Mouse (Mus musculus): ENCODE data around the gene Maml2.
A peak's percentile ranks its signal among the peaks of the same experiment; 100 is the strongest.

The Maml2 gene

GRCm38 (mm10) chr9:13310236-13310635, 12.5 kb downstream of the Maml2 start:
- no peak for DNase-seq (ENCODE audit: low spot score)

GRCm38 (mm10) chr9:13311094-13311493, 13.3 kb downstream of the Maml2 start:
- no peak for DNase-seq (ENCODE audit: low spot score)

- DNase-seq (ENCODE audit: low spot score) = no peak
Observed at GRCm38 (mm10) chr9:13313923-13314322, 16.2 kb downstream of the Maml2 start.

- no peak for DNase-seq (ENCODE audit: low spot score)
Observed at GRCm38 (mm10) chr9:13314577-13315004, 16.8 kb downstream of the Maml2 start.

GRCm38 (mm10) chr9:13315393-13315792, 17.6 kb downstream of the Maml2 start:
- DNase-seq (ENCODE audit: low spot score) = no peak

GRCm38 (mm10) chr9:13319566-13319965, 21.8 kb downstream of the Maml2 start:
- no peak for DNase-seq (ENCODE audit: low spot score)

- DNase-seq (ENCODE audit: low spot score) = no peak
Observed at GRCm38 (mm10) chr9:13320800-13321364, 23.1 kb downstream of the Maml2 start.

GRCm38 (mm10) chr9:13323074-13323473, 25.3 kb downstream of the Maml2 start:
- DNase-seq (ENCODE audit: low spot score) = no peak

GRCm38 (mm10) chr9:13323612-13324011, 25.9 kb downstream of the Maml2 start:
- DNase-seq (ENCODE audit: low spot score) = no peak

GRCm38 (mm10) chr9:13414230-13414766, 116.5 kb downstream of the Maml2 start:
- DNase-seq (ENCODE audit: low spot score) = no peak

- peak; percentile 37 for DNase-seq (ENCODE audit: low spot score)
Observed at GRCm38 (mm10) chr9:13425031-13425940, 127.5 kb downstream of the Maml2 start.

GRCm38 (mm10) chr9:13429477-13430125, 131.8 kb downstream of the Maml2 start:
- DNase-seq (ENCODE audit: low spot score) = no peak

- no peak for DNase-seq (ENCODE audit: low spot score)
Observed at GRCm38 (mm10) chr9:13430302-13430701, 132.5 kb downstream of the Maml2 start.

- no peak for DNase-seq (ENCODE audit: low spot score)
Observed at GRCm38 (mm10) chr9:13430744-13431143, 133.0 kb downstream of the Maml2 start.

- DNase-seq (ENCODE audit: low spot score) = no peak
Observed at GRCm38 (mm10) chr9:13431646-13432045, 133.9 kb downstream of the Maml2 start.

- DNase-seq (ENCODE audit: low spot score) = no peak
Observed at GRCm38 (mm10) chr9:13433501-13434090, 135.8 kb downstream of the Maml2 start.

GRCm38 (mm10) chr9:13440911-13441310, 143.2 kb downstream of the Maml2 start:
- no peak for DNase-seq (ENCODE audit: low spot score)

- no peak for DNase-seq (ENCODE audit: low spot score)
Observed at GRCm38 (mm10) chr9:13442012-13442735, 144.4 kb downstream of the Maml2 start.

- no peak for DNase-seq (ENCODE audit: low spot score)
Observed at GRCm38 (mm10) chr9:13443484-13444211, 145.9 kb downstream of the Maml2 start.

GRCm38 (mm10) chr9:13446236-13446635, 148.5 kb downstream of the Maml2 start:
- no peak for DNase-seq (ENCODE audit: low spot score)
